Mouse (Mus musculus): ENCODE data around the gene Fam170b. TPM values are rescaled to one million over a fixed set of nuclear protein-coding genes. Genes with fewer than 3 reads are reported as not detected.

Fam170b gene
- total and polyA plus RNA-seq, 3 experiments = not detected

DNA sequence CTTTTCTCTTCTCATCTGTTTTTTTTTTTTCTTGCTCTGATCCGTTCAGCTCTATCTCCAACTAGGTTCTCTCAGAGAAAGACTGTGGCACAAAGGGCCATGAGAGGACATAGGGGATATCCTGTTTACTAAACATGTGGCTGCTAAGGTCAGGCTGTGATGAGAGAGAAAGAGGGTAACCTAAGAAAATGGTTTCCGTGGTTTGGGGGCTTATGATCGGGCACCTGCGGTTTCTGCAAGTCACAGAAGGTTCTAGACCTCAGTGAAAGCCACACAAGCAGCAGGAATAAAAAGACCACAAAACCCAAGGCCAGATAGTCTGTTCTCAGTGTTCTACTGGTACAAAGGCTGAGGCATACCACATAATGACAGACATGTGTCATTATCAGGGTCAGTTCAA, 35.4 kb upstream of the Fam170b start:
- no peaks in the 10 kb centered on the region for H3K9me3 ChIP-seq (replicated peaks; ENCODE audit: insufficient read depth, low read length)
- no peak overlapping the region for H3K4me3 ChIP-seq (ENCODE audit: control insufficient read depth in 1 of 2, insufficient read depth in 1 of 2, low read depth in 2 of 2, low read length in 2 of 2)
- no peaks in the 10 kb centered on the region for H3K27me3 ChIP-seq (ENCODE audit: control insufficient read depth in 1 of 2, insufficient read depth in 2 of 2, low read length in 2 of 2)
- no peak for DNase-seq (ENCODE audit: low read depth, low spot score)
- TF ChIP-seq ETS1 (IDR thresholded peaks at IDR 0.05; ENCODE audit: low read depth, low read length) (no peak), JUND (IDR thresholded peaks at IDR 0.05; ENCODE audit: low read depth, low read length) (no peak), HCFC1 (IDR thresholded peaks at IDR 0.05; ENCODE audit: low read depth, low read length) (no peak)
- no peaks in the 10 kb centered on the region for H3K79me2 ChIP-seq (ENCODE audit: control insufficient read depth, insufficient read depth, low read length, poor library complexity)
- no peaks in the 10 kb centered on the region for H3K4me1 ChIP-seq (ENCODE audit: control insufficient read depth in 1 of 2, insufficient read depth in 2 of 2, low read length in 2 of 2)
- no peaks in the 10 kb centered on the region for H3K36me3 ChIP-seq (ENCODE audit: control insufficient read depth in 1 of 2, insufficient read depth in 2 of 2, low read length in 2 of 2)
- no peak overlapping the region for H3K27ac ChIP-seq (ENCODE audit: control insufficient read depth, low read depth, low read length)
- H3K9ac ChIP-seq (ENCODE audit: control insufficient read depth, low read depth, low read length, poor library complexity, severe bottlenecking) = no peak overlapping the region

DNA sequence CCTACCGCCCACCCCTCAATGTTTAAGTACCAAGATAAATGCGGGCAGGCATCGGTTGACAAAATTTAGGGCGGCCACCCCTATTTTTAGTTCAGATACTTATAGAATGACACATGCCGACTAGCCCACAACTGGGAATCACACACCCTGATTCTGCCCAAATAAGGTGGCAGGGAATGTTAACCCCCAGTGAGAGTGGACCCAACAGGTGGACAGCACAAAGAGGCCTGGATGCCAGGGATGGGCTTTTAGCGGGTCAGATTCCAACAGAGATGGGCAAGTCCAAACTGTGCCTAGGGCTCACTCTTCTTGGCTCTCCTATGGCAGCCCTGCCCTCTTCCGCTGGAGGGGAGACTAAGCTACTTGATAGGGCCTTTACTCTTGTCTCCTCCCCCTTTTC, 33.7 kb upstream of the Fam170b start:
- H3K36me3 ChIP-seq (ENCODE audit: control insufficient read depth in 1 of 2, insufficient read depth in 2 of 2, low read length in 2 of 2) = no peaks in the 10 kb centered on the region
- no peaks in the 10 kb centered on the region for H3K9me3 ChIP-seq (replicated peaks; ENCODE audit: insufficient read depth, low read length)
- H3K27ac ChIP-seq (ENCODE audit: control insufficient read depth, low read depth, low read length) = no peak overlapping the region
- no peaks in the 10 kb centered on the region for H3K4me1 ChIP-seq (ENCODE audit: control insufficient read depth in 1 of 2, insufficient read depth in 2 of 2, low read length in 2 of 2)
- no peak overlapping the region for H3K4me3 ChIP-seq (ENCODE audit: control insufficient read depth in 1 of 2, insufficient read depth in 1 of 2, low read depth in 2 of 2, low read length in 2 of 2)
- no peaks in the 10 kb centered on the region for H3K27me3 ChIP-seq (ENCODE audit: control insufficient read depth in 1 of 2, insufficient read depth in 2 of 2, low read length in 2 of 2)
- DNase-seq (ENCODE audit: low read depth, low spot score) = no peak
- H3K79me2 ChIP-seq (ENCODE audit: control insufficient read depth, insufficient read depth, low read length, poor library complexity) = no peaks in the 10 kb centered on the region
- no peak overlapping the region for H3K9ac ChIP-seq (ENCODE audit: control insufficient read depth, low read depth, low read length, poor library complexity, severe bottlenecking)
- TF ChIP-seq EP300 (IDR thresholded peaks at IDR 0.05; ENCODE audit: low read depth in 1 of 2, low read length in 2 of 2) (no peak), SIN3A (IDR thresholded peaks at IDR 0.05; ENCODE audit: low read length) (no peak), TCF12 (IDR thresholded peaks at IDR 0.05; ENCODE audit: low read depth, low read length) (no peak), POLR2AphosphoS5 (IDR thresholded peaks at IDR 0.05; ENCODE audit: borderline replicate concordance, low read depth, low read length) (no peak), RAD21 (IDR thresholded peaks at IDR 0.05; ENCODE audit: low read depth, low read length) (no peak), ELF1 (IDR thresholded peaks at IDR 0.05; ENCODE audit: low read depth, low read length) (no peak), USF2 (IDR thresholded peaks at IDR 0.05; ENCODE audit: borderline replicate concordance in 1 of 2, insufficient read depth in 1 of 2, low read depth in 1 of 2, low read length in 2 of 2) (no peak), MEF2A (IDR thresholded peaks at IDR 0.05; ENCODE audit: extremely low read depth, insufficient replicate concordance, low read depth, low read length, poor library complexity, severe bottlenecking) (no peak), ZKSCAN1 (IDR thresholded peaks at IDR 0.05; ENCODE audit: low read depth, low read length) (no peak), ZNF384 (IDR thresholded peaks at IDR 0.05; ENCODE audit: low read depth, low read length) (no peak), SMC3 (IDR thresholded peaks at IDR 0.05; ENCODE audit: low read depth, low read length) (no peak), CHD2 (IDR thresholded peaks at IDR 0.05; ENCODE audit: low read length) (no peak), ZMIZ1 (IDR thresholded peaks at IDR 0.05; ENCODE audit: low read depth, low read length) (no peak), MXI1 (IDR thresholded peaks at IDR 0.05; ENCODE audit: low read depth, low read length) (no peak)

Measured in MEL (cell line).